Mouse (Mus musculus) leukemia stem cell, adult 10-12 weeks (primary cell): ENCODE results near the gene Krt18. TPM values are rescaled to one million over a fixed set of nuclear protein-coding genes. Genes with fewer than 3 reads are reported as not detected.

Experiments used
- polyA plus RNA-seq: library from polyadenylated mRNA; stranded (reverse); fragments of >175 nt; gene quantifications from 2 replicates; pipeline ENCODE4 v1.2.3, GENCODE M21; 2012; ENCODE audit warnings: low replicate concordance

The Krt18 gene
- not detected in 2 replicates for polyA plus RNA-seq

DNA sequence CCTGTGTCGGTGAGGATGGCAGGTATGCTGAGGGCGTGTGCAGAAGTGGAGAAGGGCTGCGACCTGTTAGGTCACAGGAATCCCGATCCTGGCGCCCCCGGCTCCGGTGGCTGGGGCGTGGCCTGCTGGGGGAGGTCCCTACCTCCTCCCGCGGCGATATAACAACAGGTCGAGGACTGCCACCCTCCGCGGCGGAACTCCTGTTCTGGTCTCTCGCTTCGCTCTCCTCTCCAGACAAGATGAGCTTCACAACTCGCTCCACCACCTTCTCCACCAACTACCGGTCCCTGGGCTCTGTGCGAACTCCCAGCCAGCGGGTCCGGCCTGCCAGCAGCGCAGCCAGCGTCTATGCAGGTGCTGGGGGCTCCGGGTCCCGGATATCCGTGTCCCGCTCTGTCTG is at the start of gene Krt18:
TSS of gene Krt18 (plus strand) at position 141 of the 400 bp plus-strand sequence.

DNA sequence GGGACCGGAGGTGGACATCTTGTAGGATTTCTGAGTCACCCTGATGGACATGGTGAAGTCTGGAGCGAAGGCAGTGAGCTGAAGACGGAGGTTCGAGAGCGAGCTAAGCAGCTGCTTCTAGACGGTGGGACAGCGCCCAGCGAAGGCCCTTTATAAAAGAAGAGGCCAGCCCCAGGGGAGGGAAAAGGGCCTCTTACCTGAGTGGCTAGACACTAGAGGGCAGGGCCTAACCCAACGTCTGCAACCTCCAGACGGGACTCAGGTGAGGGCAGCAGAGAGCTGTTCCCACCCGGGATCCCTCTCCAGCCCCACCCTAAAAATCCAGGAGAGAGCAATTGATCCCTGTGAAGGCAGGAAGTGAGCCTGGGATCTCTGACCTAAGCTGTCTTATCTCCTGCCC is 23.8 kb upstream of the Krt18 start, which contains the start of gene Krt8:
TSS of gene Krt8 (minus strand) at position 294 of the 400 bp plus-strand sequence.

DNA sequence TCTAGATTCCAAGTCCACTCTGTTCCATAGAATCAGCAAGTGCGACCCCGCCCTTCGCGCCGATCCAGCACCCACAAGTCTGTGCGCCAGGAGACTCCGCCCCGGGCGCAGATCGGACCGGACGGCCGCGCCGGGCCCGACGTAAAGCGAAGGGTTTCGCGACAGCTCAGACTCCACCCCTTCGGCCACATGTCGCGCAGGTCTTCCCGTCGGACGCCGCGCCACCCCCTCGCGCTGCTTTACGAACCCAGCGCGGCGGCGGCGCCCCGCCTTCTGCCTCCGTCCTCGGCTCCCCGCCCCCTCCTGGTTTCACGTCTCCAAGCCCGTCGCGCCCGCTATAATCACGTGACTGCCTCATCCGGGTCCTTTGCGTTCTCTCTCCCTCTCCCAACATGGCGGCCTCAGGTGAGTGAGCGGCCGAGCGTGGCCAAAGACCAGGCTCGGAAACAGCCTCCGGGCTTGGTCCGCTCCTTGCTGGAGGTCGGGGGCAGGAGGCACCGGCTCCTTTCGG is 45.6 kb downstream of the Krt18 start, which contains the start of gene Eif4b:
TSS of gene Eif4b (plus strand) at position 215 of the 511 bp plus-strand sequence.

Other genes starting within 250 kb of the Krt18 start
- not detected in 2 replicates for gene Krt72, start 241.7 kb upstream of the Krt18 start, polyA plus RNA-seq
- not detected in 2 replicates for gene Krt73, start 225.8 kb upstream of the Krt18 start, polyA plus RNA-seq
- not detected in 2 replicates for gene Krt2, start 210.0 kb upstream of the Krt18 start, polyA plus RNA-seq
- gene Krt1, start 177.4 kb upstream of the Krt18 start, polyA plus RNA-seq: not detected in 2 replicates
- not detected in 2 replicates for gene Krt77, start 158.5 kb upstream of the Krt18 start, polyA plus RNA-seq
- gene Krt76, start 135.3 kb upstream of the Krt18 start, polyA plus RNA-seq: not detected in 2 replicates
- not detected in 2 replicates for gene Krt4, start 103.4 kb upstream of the Krt18 start, polyA plus RNA-seq
- gene Krt79, start 87.9 kb upstream of the Krt18 start, polyA plus RNA-seq: not detected in 2 replicates
- gene Krt78, start 73.9 kb upstream of the Krt18 start, polyA plus RNA-seq: 0.05 TPM in 1 of 2 replicates, not detected in the other
- gene Krt8, start 23.7 kb upstream of the Krt18 start, polyA plus RNA-seq: 0.23 and 0.29 TPM in 2 replicates
- gene Eif4b, start 45.6 kb downstream of the Krt18 start, polyA plus RNA-seq: 112 and 151 TPM in 2 replicates
- 2.3 and 5.2 TPM in 2 replicates for gene Tns2, start 72.2 kb downstream of the Krt18 start, polyA plus RNA-seq
- 7.8 and 13.8 TPM in 2 replicates for gene Spryd3, start 108.1 kb downstream of the Krt18 start, polyA plus RNA-seq
- 1.1 and 3.7 TPM in 2 replicates for gene Igfbp6, start 116.2 kb downstream of the Krt18 start, polyA plus RNA-seq
- gene Soat2, start 122.3 kb downstream of the Krt18 start, polyA plus RNA-seq: 5.4 and 8.2 TPM in 2 replicates
- gene Zfp740, start 175.1 kb downstream of the Krt18 start, polyA plus RNA-seq: 10.9 and 11.5 TPM in 2 replicates
- 6.3 and 8.9 TPM in 2 replicates for gene Csad, start 176.5 kb downstream of the Krt18 start, polyA plus RNA-seq
- gene Itgb7, start 203.8 kb downstream of the Krt18 start, polyA plus RNA-seq: 168 and 223 TPM in 2 replicates
- 11.2 and 12.3 TPM in 2 replicates for gene Rarg, start 229.3 kb downstream of the Krt18 start, polyA plus RNA-seq
- not detected in 2 replicates for gene Gm9918, start 242.4 kb downstream of the Krt18 start, polyA plus RNA-seq